Mouse (Mus musculus) CH12.LX (cell line): Measurements from ENCODE around the gene Ttll11.

Source experiments
- BHLHE40 ChIP-seq: IDR thresholded peaks from 2 replicates; pipeline ENCODE4 v1.6.1; 2011; ENCODE audit warnings: mild to moderate bottlenecking, low read depth, low read length, improper control_type of control experiment
- CTCF ChIP-seq, 2 experiments: IDR thresholded peaks in 1 of 2; conservative IDR thresholded peaks in 1 of 2; 2 replicates each; pipeline ENCODE4 v1.5.1; 2011 to 2012; ENCODE audit warnings: low read depth in 2 of 2, low read length in 2 of 2, improper control_type of control experiment in 1 of 2, inconsistent platforms in 1 of 2, mild to moderate bottlenecking in 1 of 2, moderate library complexity in 1 of 2
- GABPA ChIP-seq: IDR thresholded peaks from 2 replicates; pipeline ENCODE4 v1.6.1; 2012; ENCODE audit warnings: low read depth, low read length, improper control_type of control experiment, inconsistent platforms; ENCODE audit not compliant: insufficient replicate concordance
- MAFK ChIP-seq: IDR thresholded peaks from 2 replicates; pipeline ENCODE4 v1.6.1; 2011; ENCODE audit warnings: low read length, improper control_type of control experiment; ENCODE audit not compliant: insufficient replicate concordance
- MXI1 ChIP-seq: IDR thresholded peaks from 2 replicates; pipeline ENCODE4 v1.6.1; 2011; ENCODE audit warnings: mild to moderate bottlenecking, low read depth, low read length, improper control_type of control experiment
- POLR2A ChIP-seq: IDR thresholded peaks from 2 replicates; pipeline ENCODE4 v1.6.1; 2011; ENCODE audit warnings: low read depth, mild to moderate bottlenecking, improper control_type of control experiment, low read length

DNA sequence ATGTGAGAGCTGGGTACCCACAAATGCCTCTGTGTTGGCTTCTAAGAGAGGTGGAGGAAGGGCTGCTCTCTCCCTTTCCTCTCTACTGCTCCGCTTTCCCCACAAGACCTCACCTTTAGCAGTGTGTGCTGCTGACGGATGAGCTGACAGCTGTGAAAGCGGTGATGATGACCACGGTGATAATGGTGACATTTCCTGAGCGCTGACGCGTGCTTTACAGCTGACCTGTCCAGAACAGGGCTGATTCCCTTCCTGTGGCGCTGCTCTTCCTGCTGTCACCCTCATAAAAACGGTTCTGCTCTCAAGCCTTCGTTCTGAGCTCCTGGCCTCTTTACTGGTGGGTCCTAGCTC is 119.3 kb downstream of the Ttll11 start:
- TF ChIP-seq GABPA (no peak), POLR2A (no peak), CTCF (conservative IDR thresholded peaks at IDR 0.05 in 1 of 2, IDR thresholded peaks at IDR 0.05 in 1 of 2; ENCODE audit: low read depth in 2 of 2, low read length in 2 of 2) (no peak), BHLHE40 (no peak), MAFK (no peak), MXI1 (no peak)
